Mouse (Mus musculus): ENCODE measurements around the gene Fndc9.

Gene Fndc9

DNA sequence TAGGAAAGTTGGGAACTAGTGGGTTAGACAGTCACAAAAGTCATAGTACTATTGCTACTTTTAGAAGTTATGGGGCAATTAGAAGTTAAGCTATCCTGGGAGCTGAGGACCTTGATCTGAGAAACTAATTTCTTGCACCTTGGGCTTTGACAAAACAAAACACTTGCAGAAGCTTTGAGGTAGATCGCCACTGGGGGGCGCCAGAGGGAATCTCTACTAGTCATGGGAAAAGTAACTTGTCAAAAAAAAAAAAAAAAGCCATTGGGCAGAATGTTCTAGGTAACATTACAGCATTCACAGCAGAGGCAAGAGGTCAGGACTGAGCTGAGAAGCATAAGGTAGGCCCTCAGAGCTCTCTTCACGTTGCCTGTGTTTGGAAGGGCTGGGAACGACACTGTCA is 1.6 kb downstream of the Fndc9 start:
- peak; percentile 61 for DNase-seq

GRCm38 (mm10) chr11:46241150-46241673 is 5.9 kb downstream of the Fndc9 start:
- no peak for DNase-seq

- no peak for DNase-seq
Measured at GRCm38 (mm10) chr11:46241985-46242384, 6.7 kb downstream of the Fndc9 start.

DNA sequence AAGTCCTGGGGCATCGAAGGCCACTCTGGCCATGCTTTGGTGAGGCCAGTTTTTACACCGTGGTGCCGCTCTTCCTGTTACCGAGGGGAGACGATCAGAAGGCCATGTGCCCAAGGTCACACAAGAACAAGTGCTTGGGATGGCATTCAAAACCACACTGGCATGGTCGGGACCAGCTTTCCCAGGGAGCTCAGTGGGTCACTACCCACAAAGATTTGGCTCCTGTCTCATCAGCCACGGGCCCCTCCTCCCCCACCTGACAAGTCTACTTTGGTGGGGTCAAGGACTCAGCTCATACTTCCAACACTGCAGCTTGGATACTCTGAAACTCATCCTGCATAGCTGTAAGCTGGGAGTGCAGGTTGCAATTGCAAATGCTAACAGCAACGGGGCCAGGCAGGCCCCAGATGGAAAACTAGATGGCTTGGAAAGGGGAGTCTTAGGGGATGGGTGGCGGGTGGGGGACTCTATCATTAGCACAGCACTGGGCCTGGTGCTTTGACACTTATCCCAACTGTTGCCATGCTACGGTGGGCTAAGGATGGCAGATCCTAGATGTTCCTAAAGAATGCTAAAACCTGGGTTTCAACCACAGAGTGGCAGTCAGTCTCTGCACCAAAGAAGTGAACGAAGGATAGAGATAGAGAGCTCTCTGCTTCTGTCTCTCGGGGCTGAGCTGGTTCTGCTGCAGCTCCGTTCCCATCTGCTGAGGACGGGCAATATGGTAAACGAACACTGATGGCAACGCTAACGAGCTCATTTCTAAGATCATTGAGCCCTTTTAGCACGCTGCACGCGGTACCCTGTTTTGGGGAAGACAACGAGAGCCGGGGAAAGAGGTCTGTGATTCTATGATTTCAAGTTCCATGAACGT is 9.6 kb downstream of the Fndc9 start:
- no peak for DNase-seq

DNA sequence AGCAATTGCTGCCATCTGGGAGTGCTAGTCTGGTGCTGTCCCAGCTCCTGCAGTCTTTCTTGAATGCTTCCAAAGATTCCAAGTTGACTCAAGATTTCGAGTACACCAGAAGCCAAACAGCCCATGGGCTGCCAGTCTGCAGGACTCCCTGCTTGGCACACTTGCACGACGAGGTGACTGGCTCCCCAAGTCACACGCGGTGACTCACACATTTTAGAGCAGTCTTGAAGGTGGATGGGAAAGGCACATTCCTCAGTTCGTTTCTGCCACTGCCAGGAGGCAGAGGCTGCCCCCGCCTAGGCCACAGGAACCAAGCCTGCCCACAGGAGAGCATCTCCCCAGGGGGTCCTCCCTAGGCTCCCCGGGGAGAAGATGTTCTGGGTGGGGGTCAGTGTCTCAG is 10.6 kb downstream of the Fndc9 start:
- DNase-seq, result no peak

GRCm38 (mm10) chr11:46246393-46246792 is 11.1 kb downstream of the Fndc9 start:
- no peak for DNase-seq

- no peak for DNase-seq
Measured at GRCm38 (mm10) chr11:46248352-46248751, 13.0 kb downstream of the Fndc9 start.

DNA sequence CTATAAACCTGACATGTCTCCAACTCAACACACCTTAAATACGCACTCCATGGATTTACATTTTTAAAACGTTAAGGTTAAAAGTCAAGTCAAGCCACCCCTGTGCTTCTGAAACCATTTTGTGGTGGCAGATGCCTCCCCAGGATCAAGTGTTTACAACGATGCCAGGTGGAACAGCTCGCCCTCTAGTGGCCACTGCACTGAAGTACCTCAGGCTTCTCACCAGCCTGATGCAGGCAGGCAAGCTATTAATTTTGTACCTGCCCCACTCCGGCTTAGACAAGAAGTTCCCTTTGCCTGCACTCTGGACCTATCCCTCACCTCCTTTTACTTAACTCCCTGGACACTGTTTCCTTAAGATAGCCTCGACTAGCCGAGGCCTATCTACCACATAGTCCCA is 16.7 kb downstream of the Fndc9 start:
- peak; percentile 63 for DNase-seq

DNA sequence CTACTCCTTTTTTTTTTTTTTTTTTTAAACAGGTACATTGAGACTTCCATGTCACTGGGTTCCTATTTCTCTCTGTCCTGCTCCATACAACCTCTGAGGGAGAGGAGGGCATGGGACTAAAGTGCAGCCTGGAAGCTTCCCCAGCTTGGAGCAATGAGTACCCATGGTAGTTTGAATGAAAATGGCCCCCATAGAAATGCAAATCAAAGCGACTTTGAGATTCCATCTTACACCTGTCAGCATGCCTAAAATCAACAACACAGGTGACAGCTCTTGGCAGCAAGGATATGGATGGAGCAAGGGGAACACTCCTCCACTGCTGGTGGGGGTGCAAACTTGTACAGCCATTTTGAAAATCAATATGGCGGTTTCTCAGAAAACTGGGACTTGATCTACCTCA is 20.0 kb downstream of the Fndc9 start:
- DNase-seq, result no peak

DNA sequence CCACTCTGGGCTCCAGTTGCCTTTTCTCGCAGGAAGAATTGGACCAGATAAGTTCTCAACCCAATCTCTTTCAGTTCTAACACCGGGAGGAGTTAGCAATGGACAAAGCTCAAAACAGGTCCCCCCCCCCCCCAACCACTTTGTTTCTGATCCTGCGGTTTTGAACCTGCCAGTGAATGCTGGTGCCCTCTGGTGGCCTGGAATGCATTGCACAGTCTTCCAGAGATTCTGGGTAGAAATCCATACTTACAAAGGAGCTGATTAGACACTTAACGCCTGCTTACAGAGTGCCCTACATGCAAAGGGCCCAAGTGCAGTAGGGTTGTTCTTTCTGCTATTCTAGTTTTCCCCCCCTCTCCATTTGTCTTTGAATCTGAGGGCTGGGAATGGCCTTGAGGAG is 22.9 kb downstream of the Fndc9 start:
- DNase-seq, result no peak

DNA sequence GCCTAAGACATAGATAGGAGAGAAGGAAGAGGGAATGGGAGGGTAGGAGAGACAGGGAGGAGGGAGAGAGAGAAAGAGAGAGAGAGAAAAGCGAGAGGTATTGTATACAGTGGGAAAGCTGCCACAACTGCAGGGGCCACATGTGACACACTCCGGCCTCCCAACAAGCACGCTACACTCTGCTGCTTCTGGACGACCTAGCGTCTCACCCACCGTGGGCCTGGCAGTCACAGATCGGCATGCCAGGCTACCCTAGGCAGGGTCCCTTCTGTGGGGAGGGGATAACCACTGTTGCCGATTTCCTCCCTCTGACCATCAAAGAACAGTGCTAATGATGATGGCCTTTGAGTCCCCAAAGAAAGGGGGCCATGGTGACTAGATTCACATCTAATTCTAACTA is 23.4 kb downstream of the Fndc9 start:
- DNase-seq, result no peak

- DNase-seq, result no peak
Measured at GRCm38 (mm10) chr11:46262854-46263253, 27.5 kb downstream of the Fndc9 start.

DNA sequence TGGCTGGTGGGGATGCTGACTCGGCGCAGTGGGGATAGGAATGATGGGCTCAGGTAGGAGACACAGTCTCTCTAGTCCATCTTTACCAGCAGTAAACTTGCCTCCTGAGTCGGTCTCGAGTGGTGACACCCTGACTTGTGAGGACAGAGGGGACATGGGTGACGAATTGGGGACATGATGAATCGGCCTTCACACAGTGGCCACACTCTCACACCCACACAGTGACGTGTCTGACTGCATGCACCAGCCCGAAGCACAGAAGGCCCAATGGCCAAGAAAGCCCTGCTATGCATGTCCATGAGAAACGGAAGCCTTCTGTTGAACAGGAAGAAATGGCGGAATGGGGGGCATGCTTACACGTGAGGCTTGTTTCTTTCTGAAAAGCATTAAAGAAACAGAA is 28.0 kb downstream of the Fndc9 start:
- no peak for DNase-seq

GRCm38 (mm10) chr11:46264584-46264983 is 29.3 kb downstream of the Fndc9 start:
- DNase-seq, result no peak

- DNase-seq, result no peak
Measured at GRCm38 (mm10) chr11:46265031-46265786, 29.9 kb downstream of the Fndc9 start.

- DNase-seq, result no peak
Measured at GRCm38 (mm10) chr11:46268991-46269390, 33.7 kb downstream of the Fndc9 start.

GRCm38 (mm10) chr11:46269391-46269790 is 34.1 kb downstream of the Fndc9 start:
- no peak for DNase-seq

- DNase-seq, result no peak
Measured at GRCm38 (mm10) chr11:46269893-46270292, 34.6 kb downstream of the Fndc9 start.

- DNase-seq, result no peak
Measured at GRCm38 (mm10) chr11:46272058-46272681, 36.8 kb downstream of the Fndc9 start.

- no peak for DNase-seq
Measured at GRCm38 (mm10) chr11:46273969-46274368, 38.6 kb downstream of the Fndc9 start.

GRCm38 (mm10) chr11:46275302-46275701 is 40.0 kb downstream of the Fndc9 start:
- DNase-seq, result peak; percentile 60

DNA sequence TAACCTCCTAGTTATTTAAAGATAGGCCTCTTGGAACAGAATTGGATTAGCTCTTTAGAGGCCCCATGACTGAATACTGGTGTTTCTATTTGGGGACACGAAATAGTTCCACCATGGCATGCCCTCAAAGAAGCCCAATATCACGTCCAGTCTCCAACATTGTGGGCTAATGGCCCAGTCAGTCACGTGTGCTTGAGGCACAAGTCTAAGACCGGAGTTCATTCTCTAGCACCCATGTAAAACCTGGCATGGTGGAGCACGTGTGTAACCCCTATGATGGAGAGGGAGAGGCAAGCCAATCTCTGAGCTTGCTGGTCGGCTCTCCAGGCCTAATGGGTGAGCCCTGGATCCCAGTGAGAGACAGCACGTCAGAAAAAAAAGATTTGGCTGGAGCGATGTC is 40.8 kb downstream of the Fndc9 start:
- DNase-seq, result no peak

DNA sequence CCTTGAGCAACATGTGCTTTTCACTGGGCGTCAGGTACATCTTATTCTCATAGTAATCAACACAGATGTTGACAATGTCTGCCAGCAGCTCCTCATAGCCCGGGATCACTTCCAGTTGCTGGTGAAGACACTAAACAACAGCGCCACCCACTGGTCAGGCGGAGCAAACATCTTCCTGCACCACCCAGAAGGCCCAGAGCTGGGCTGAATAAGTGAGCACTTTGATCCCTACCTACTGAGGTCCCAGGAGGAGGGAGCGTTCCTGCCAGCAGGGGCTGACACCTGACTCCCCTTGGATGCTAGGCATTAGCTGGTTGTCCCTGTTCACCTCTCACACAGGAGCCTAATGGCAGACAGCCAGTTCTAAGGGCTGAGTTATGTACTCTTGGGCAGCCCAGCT is 41.4 kb downstream of the Fndc9 start:
- peak; percentile 88 for DNase-seq

DNA sequence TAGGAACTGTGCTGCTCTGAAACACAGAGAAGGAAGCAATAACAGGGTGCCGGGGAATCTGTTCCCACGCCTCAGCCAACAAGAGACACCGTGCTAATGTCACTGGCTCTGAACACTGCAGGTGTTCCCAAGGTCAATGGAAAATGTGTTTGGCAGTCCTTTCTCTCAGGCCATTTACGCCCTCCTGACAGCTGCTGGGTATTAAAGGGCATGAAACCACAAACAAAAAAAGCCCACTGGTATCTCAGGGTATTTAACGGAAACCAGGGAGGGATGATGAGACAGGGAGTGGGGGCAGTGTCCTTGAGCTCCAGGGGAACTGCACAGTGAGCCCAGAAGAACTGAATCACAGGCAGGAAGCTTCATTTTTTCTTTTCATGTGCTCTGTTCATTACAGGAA is 42.8 kb downstream of the Fndc9 start:
- DNase-seq, result no peak

All from kidney, adult 11 months (tissue).